Mouse (Mus musculus): ENCODE data around the gene Ftl1.
"Not testable (repeated sequence)": the region's sequence is repeated elsewhere in the genome, so short reads cannot be mapped to it uniquely, and the experiment has no call there.

Gene Ftl1

GRCm38 (mm10) chr7:45459564-45460140 lies at the start of gene Ftl1:
TSS of gene Ftl1 (minus strand) at chr7:45459884.
- DNase-seq, result peak; percentile 98

GRCm38 (mm10) chr7:45509181-45509882 lies 49.6 kb upstream of the Ftl1 start:
- DNase-seq, result no peak

DNA sequence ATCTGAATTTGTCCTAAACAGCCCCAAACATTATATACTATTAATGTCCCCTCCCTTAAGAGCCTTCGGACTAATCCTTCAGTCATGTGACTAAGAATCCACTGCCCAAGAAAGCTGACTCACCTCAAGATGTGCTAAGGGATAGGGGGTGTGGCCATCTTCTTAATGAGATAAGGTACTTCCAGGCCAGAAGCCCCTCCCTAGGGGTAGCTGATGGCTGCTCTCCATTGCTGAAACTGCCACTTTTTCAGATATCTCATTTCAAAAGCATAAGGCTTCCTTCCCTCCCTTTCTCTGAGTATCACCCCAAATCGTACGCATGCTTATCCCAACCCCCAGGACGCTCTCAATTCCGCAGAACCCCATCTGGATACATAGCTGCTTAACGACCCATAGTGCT lies 48.9 kb upstream of the Ftl1 start:
- no peak for DNase-seq

DNA sequence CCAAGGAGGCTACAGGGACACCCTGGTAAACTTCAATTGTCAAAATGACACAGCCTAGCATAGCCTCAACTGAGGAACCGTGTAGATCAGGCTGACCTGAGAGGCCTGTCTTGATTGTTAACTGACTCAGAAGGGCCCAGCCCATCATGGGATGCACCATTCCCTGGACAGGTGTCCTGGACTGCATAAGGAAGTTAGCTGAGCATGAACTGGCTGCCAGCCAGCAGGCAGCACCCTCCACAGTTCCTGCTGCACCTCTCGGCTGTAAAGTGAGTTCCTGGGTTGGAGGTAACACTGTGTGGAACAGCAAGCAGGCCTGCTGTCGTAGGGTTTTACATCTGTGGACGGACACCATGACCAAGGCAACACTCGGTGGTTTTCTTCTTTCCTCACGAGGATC lies 47.9 kb upstream of the Ftl1 start:
- no peak for DNase-seq

DNA sequence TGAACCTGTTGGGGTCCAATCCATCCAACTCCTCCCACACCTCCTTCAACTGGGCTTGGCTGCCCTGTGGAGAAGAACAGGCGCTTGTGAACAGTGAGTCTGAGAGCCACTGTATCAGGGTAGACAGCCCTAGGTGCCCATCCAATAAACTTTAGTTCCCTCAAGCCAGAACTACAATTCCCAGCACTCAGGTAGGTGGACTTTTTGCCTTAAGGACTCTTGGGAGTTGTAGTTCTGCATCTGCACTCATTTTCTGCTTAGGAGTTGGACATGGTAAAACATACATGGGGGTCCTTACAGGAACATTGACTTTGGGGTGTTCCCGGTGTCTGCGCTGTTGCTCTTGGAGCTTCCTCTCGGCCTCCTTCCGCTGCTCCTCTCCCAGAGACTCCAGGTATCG lies 38.7 kb upstream of the Ftl1 start:
- DNase-seq, result no peak

- no peak for DNase-seq
Observed at GRCm38 (mm10) chr7:45494548-45494947, 34.9 kb upstream of the Ftl1 start.

GRCm38 (mm10) chr7:45492951-45493350 lies 33.3 kb upstream of the Ftl1 start:
- peak; percentile 72 for DNase-seq

DNA sequence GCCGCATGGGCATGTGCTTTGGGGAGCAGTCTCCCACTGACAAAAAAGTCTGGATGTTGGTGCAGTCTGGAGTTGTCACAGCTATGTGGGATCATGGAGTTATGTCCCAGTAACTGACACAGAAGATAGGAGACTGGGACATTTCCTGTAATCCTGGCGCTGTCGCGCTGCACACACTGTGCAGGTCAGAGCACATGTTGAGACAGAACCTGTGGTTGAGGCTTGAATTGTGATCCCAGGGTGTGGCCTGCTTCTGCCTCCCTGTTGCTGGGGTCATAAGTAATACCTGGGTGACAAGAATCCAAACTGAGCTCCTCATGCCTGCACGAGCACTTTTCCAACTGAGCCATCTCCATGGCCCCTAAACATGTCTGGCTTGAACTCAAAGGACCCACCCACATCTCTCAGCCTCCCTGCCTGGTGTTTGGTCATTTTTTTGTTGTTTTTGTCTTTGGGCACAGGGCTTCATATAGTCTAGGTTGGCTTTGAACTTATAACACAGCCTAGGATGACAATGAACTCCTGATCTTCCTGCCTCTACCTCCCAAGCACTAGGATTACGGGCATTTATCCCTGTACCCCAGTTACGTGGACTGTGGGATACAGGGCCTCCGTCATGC lies 32.7 kb upstream of the Ftl1 start:
- no peak for DNase-seq

- DNase-seq, result no peak
Observed at GRCm38 (mm10) chr7:45491264-45491663, 31.6 kb upstream of the Ftl1 start.

- no peak for DNase-seq
Observed at GRCm38 (mm10) chr7:45490822-45491221, 31.1 kb upstream of the Ftl1 start.

GRCm38 (mm10) chr7:45489578-45489977 lies 29.9 kb upstream of the Ftl1 start:
- no peak for DNase-seq

- peak; percentile 78 to 79 for DNase-seq
Observed at GRCm38 (mm10) chr7:45488293-45489204, 28.9 kb upstream of the Ftl1 start, which contains the start of gene Dhdh. TSS of gene Dhdh (minus strand) at chr7:45488805.

DNA sequence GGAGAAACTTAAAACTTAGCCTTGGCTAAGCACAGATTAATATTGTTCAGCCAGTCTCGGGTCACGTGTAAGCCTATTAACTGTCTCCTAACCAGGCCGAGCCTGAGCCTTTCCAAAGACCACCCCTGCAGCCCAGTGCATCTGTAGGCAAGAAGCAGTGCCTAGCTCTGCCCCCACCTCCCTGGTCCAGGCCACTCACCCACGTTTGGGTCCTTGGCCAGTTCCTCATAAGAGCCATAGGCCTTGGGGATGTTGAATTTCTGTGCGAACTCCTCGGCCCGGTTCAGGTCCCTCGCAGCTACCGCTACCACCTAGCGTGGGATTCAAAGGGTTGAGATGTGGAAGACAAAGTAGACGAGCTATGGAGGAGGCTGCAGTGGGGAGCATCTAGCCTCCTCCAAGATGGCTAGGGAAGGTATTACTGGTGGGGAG lies 28.2 kb upstream of the Ftl1 start:
- DNase-seq, result no peak

GRCm38 (mm10) chr7:45486761-45487415 lies 27.2 kb upstream of the Ftl1 start, which contains the start of gene Gm45808:
TSS of gene Gm45808 (minus strand) at chr7:45486811.
- DNase-seq, result no peak

DNA sequence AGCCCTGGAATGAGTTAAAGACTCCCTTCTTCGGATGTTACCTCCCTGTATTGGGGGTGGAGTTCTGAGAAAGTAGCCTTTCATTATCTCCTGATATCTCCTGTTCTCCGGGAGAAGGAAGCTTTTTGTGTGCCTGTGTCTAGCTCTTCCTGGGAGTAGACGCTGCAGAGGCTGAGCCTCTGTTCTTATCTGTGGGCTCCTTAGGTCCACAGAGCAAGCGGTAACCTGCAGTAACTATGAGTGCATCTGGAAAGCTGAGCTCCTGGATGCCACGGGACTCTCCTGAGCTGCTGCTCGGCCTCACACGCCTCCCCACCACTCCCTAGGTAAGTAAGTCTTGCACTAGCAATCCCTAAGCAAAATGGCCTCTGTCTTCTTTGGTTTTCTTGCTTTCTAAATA lies 26.5 kb upstream of the Ftl1 start:
- no peak for DNase-seq

DNA sequence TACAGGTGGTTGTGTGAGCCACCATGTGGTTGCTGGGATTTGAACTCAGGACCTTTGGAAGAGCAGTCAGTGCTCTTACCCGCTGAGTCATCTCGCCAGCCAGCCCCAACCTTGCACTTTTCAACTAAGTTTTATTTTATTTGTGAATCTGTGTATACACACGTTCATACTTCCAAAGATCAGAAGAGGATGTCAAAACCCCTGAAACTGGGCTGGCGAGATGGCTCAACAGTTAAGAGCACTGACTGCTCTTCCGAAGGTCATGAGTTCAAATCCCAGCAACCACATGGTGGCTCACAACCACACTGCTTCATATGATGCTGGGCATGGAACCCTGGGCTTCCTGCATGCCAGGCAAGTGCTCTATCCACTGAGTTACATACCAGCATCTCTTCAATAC lies 25.3 kb upstream of the Ftl1 start:
- not testable (repeated sequence) for DNase-seq

GRCm38 (mm10) chr7:45482166-45482565 lies 22.5 kb upstream of the Ftl1 start:
- no peak for DNase-seq

- peak; percentile 81 to 82 for DNase-seq
Observed at GRCm38 (mm10) chr7:45481374-45481927, 21.8 kb upstream of the Ftl1 start, which contains the start of gene Tulp2. TSS of gene Tulp2 (plus strand) at chr7:45481877.

DNA sequence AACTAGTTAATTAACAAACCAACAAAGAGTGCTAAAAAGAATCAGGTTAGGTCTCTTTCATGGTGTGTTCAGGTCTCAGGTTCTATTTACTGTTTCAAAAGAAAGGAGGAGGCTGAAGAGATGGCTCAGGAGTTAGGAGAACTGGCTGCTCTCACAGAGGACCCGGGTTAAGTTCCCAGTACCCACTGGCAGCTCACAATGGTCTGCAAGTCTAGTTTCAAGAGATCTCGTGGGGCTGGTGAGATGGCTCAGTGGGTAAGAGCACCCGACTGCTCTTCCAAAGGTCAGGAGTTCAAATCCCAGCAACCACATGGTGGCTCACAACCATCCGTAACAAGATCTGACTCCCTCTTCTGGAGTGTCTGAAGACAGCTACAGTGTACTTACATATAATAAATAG lies 20.6 kb upstream of the Ftl1 start:
- not testable (repeated sequence) for DNase-seq

GRCm38 (mm10) chr7:45478774-45479173 lies 19.1 kb upstream of the Ftl1 start:
- DNase-seq, result no peak

GRCm38 (mm10) chr7:45477003-45477402 lies 17.3 kb upstream of the Ftl1 start:
- peak; percentile 80 to 81 for DNase-seq

GRCm38 (mm10) chr7:45476453-45476852 lies 16.8 kb upstream of the Ftl1 start:
- DNase-seq, result no peak

Data from cerebellum, postnatal 10 days (tissue).